Mouse (Mus musculus) ES-Bruce4 (cell line): ENCODE results near the gene Prkch.

Source experiments
- CTCF ChIP-seq: IDR thresholded peaks from one replicate; pipeline ENCODE4 v1.8.1; 2011; ENCODE audit warnings: low read depth, low read length
- POLR2A ChIP-seq: IDR thresholded peaks from one replicate; pipeline ENCODE4 v1.8.1; 2011; ENCODE audit warnings: low read length; ENCODE audit not compliant: insufficient read depth

- TF ChIP-seq CTCF: no peak
- TF ChIP-seq POLR2A: no peak
These were observed 90.6 kb downstream of the Prkch start for GRCm38 (mm10) chr12:73675212-73675611.
